Mouse (Mus musculus): ENCODE data around the gene 9030025P20Rik.
"Not testable (repeated sequence)": the region's sequence is repeated elsewhere in the genome, so short reads cannot be mapped to it uniquely, and the experiment has no call there.

GRCm38 (mm10) chr17:14935280-14935679 lies 43.0 kb upstream of the 9030025P20Rik start:
- TF ChIP-seq GATA1 (IDR thresholded peaks at IDR 0.05; ENCODE audit: borderline replicate concordance, low read length); FLI1 (IDR thresholded peaks at IDR 0.05; ENCODE audit: low read length): not testable (repeated sequence)
